Mouse (Mus musculus) neural tube, embryonic 13.5 days (tissue): Measurements from ENCODE around the gene Hcn1. TPM values are rescaled to one million over a fixed set of nuclear protein-coding genes. Genes with fewer than 3 reads are reported as not detected.

Experiments used
- ATAC-seq: fragments of 200-750 bp; cut with Nextera tagmentation; 2 replicates; pipeline ENCODE4 v1.8.0; 2017; ENCODE audit warnings: low read depth, mild to moderate bottlenecking, moderate TSS enrichment, moderate library complexity
- H3K27ac ChIP-seq: fragments of 300-500 bp; sonication (generic); replicated peaks from 2 replicates; pipeline ENCODE4 v1.5.1; 2015; ENCODE audit warnings: moderate library complexity, mild to moderate bottlenecking, inconsistent platforms
- H3K27me3 ChIP-seq: fragments of 300-500 bp; sonication (generic); 2 replicates; pipeline ENCODE4 v1.6.1; 2015; ENCODE audit warnings: mild to moderate bottlenecking, inconsistent platforms
- H3K36me3 ChIP-seq: fragments of 300-500 bp; sonication (generic); 2 replicates; pipeline ENCODE4 v1.6.1; 2015; ENCODE audit warnings: mild to moderate bottlenecking, inconsistent platforms
- H3K4me1 ChIP-seq: fragments of 300-500 bp; sonication (generic); replicated peaks from 2 replicates; pipeline ENCODE4 v1.6.1; 2015; ENCODE audit warnings: inconsistent platforms
- H3K4me2 ChIP-seq: fragments of 300-500 bp; sonication (generic); 2 replicates; pipeline ENCODE4 v1.6.1; 2015; ENCODE audit warnings: inconsistent platforms, mild to moderate bottlenecking, moderate library complexity
- H3K4me3 ChIP-seq: fragments of 300-500 bp; sonication (generic); 2 replicates; pipeline ENCODE4 v1.5.1; 2015; ENCODE audit warnings: mild to moderate bottlenecking, inconsistent platforms
- H3K9ac ChIP-seq: fragments of 300-500 bp; sonication (generic); 2 replicates; pipeline ENCODE4 v1.6.1; 2015; ENCODE audit warnings: moderate library complexity, mild to moderate bottlenecking, inconsistent platforms
- H3K9me3 ChIP-seq: fragments of 300-500 bp; sonication (generic); 2 replicates; pipeline ENCODE4 v1.6.1; 2016; ENCODE audit warnings: inconsistent platforms
- WGBS: fragments of 180-500 bp; shearing (Covaris S2); methylation state at CpG from one replicate; pipeline ENCODE4 v1.1.7; 2015; 5-methylcytosine and 5-hydroxymethylcytosine counted together
- polyA plus RNA-seq: library from polyadenylated mRNA; unstranded; fragments of >200 nt; fragmentation: Nextera tagmentation; extraction: Ambion mirVana; gene quantifications from 2 replicates; pipeline ENCODE4 v1.2.1, GENCODE M21; 2015

The Hcn1 gene
- polyA plus RNA-seq, 1 experiment from 2014 or later: 0.54 TPM

GRCm38 (mm10) chr13:117619544-117619943 is 17.4 kb downstream of the Hcn1 start:
- Histone ChIP-seq H3K9ac (no peak overlapping the region), H3K4me2 (no peak overlapping the region), H3K27ac (no peak overlapping the region), H3K4me3 (no peak overlapping the region), H3K4me1 (no peaks in the 10 kb centered on the region), H3K9me3 (no peaks in the 10 kb centered on the region), H3K27me3 (no peaks in the 10 kb centered on the region), H3K36me3 (no peaks in the 10 kb centered on the region)
- no peak for ATAC-seq
- 87% methylated on average over 7 of the region's 7 CpGs for WGBS

- Histone ChIP-seq H3K27me3 (no peaks in the 10 kb centered on the region), H3K9ac (no peak overlapping the region), H3K4me3 (no peak overlapping the region), H3K27ac (no peak overlapping the region), H3K4me1 (no peaks in the 10 kb centered on the region), H3K36me3 (no peaks in the 10 kb centered on the region), H3K4me2 (no peak overlapping the region), H3K9me3 (no peaks in the 10 kb centered on the region)
- WGBS: 62% methylated on average over 2 of the region's 2 CpGs
- ATAC-seq: no peak
Observed at GRCm38 (mm10) chr13:117657501-117657900, 55.4 kb downstream of the Hcn1 start.

- Histone ChIP-seq H3K9ac (no peak overlapping the region), H3K9me3 (no peaks in the 10 kb centered on the region), H3K27me3 (no peaks in the 10 kb centered on the region), H3K4me1 (no peaks in the 10 kb centered on the region), H3K4me3 (no peak overlapping the region), H3K36me3 (no peaks in the 10 kb centered on the region), H3K4me2 (no peak overlapping the region), H3K27ac (no peak overlapping the region)
- no peak; the same call in 1 of the 2 replicates for ATAC-seq
- 76% methylated on average over 17 of the region's 17 CpGs for WGBS
Observed at GRCm38 (mm10) chr13:117658414-117659175, 56.5 kb downstream of the Hcn1 start.

- H3K9ac ChIP-seq: no peak overlapping the region
- no peak for ATAC-seq
- 72% methylated on average over 7 of the region's 7 CpGs for WGBS
Observed at GRCm38 (mm10) chr13:117659511-117659910, 57.4 kb downstream of the Hcn1 start.

GRCm38 (mm10) chr13:117662661-117663060 is 60.5 kb downstream of the Hcn1 start:
- no peaks in the 10 kb centered on the region for H3K36me3 ChIP-seq
- no peak overlapping the region for H3K4me2 ChIP-seq
- H3K9me3 ChIP-seq: no peaks in the 10 kb centered on the region
- WGBS: 73% methylated on average over 3 of the region's 3 CpGs
- no peak for ATAC-seq
- H3K4me3 ChIP-seq: no peak overlapping the region
- H3K9ac ChIP-seq: no peak overlapping the region
- H3K27me3 ChIP-seq: no peaks in the 10 kb centered on the region
- H3K27ac ChIP-seq: no peak overlapping the region
- H3K4me1 ChIP-seq: no peaks in the 10 kb centered on the region

More at GRCm38 (mm10) chr13:117659511-117659910, 57.4 kb downstream of the Hcn1 start:
- Histone ChIP-seq H3K27me3 (no peaks in the 10 kb centered on the region), H3K9me3 (no peaks in the 10 kb centered on the region), H3K27ac (no peak overlapping the region), H3K4me3 (no peak overlapping the region), H3K4me2 (no peak overlapping the region), H3K36me3 (no peaks in the 10 kb centered on the region), H3K4me1 (no peaks in the 10 kb centered on the region)

GRCm38 (mm10) chr13:117669303-117669702 is 67.2 kb downstream of the Hcn1 start:
- no peak for ATAC-seq
- Histone ChIP-seq H3K27ac (no peak overlapping the region), H3K4me1 (no peaks in the 10 kb centered on the region), H3K9me3 (no peaks in the 10 kb centered on the region), H3K4me2 (no peak overlapping the region), H3K4me3 (no peak overlapping the region), H3K36me3 (no peaks in the 10 kb centered on the region), H3K27me3 (no peaks in the 10 kb centered on the region), H3K9ac (no peak overlapping the region)
- WGBS: 56% methylated on average over 2 of the region's 2 CpGs

GRCm38 (mm10) chr13:117671851-117672250 is 69.7 kb downstream of the Hcn1 start:
- H3K27me3 ChIP-seq: no peaks in the 10 kb centered on the region
- H3K36me3 ChIP-seq: no peaks in the 10 kb centered on the region
- no peaks in the 10 kb centered on the region for H3K9me3 ChIP-seq
- H3K9ac ChIP-seq: no peak overlapping the region
- H3K4me3 ChIP-seq: no peak overlapping the region
- no peak overlapping the region for H3K27ac ChIP-seq
- ATAC-seq: no peak
- no peaks in the 10 kb centered on the region for H3K4me1 ChIP-seq
- no peak overlapping the region for H3K4me2 ChIP-seq
- WGBS: 96% methylated on average over 1 of the region's 1 CpGs

- Histone ChIP-seq H3K4me1 (no peaks in the 10 kb centered on the region), H3K4me3 (no peak overlapping the region), H3K27ac (no peak overlapping the region), H3K4me2 (no peak overlapping the region), H3K27me3 (no peaks in the 10 kb centered on the region), H3K9me3 (no peaks in the 10 kb centered on the region), H3K9ac (no peak overlapping the region), H3K36me3 (no peaks in the 10 kb centered on the region)
- WGBS: 78% methylated on average over 5 of the region's 5 CpGs
- no peak for ATAC-seq
Observed at GRCm38 (mm10) chr13:117676418-117676817, 74.3 kb downstream of the Hcn1 start.

- WGBS: 89% methylated on average over 7 of the region's 7 CpGs
- Histone ChIP-seq H3K4me1 (no peaks in the 10 kb centered on the region), H3K9ac (no peak overlapping the region), H3K27ac (no peak overlapping the region), H3K4me3 (no peak overlapping the region), H3K4me2 (no peak overlapping the region), H3K27me3 (no peaks in the 10 kb centered on the region), H3K36me3 (no peaks in the 10 kb centered on the region), H3K9me3 (no peaks in the 10 kb centered on the region)
- no peak for ATAC-seq
Observed at GRCm38 (mm10) chr13:117687670-117688069, 85.5 kb downstream of the Hcn1 start.

GRCm38 (mm10) chr13:117694729-117695332 is 92.7 kb downstream of the Hcn1 start:
- Histone ChIP-seq H3K9ac (no peak overlapping the region), H3K9me3 (no peaks in the 10 kb centered on the region), H3K4me1 (no peaks in the 10 kb centered on the region), H3K36me3 (no peaks in the 10 kb centered on the region), H3K27me3 (no peaks in the 10 kb centered on the region), H3K27ac (no peak overlapping the region), H3K4me2 (no peak overlapping the region), H3K4me3 (no peak overlapping the region)
- no peak for ATAC-seq
- 89% methylated on average over 1 of the region's 1 CpGs for WGBS

- no peaks in the 10 kb centered on the region for H3K27me3 ChIP-seq
- no peak overlapping the region for H3K9ac ChIP-seq
- no peak overlapping the region for H3K4me3 ChIP-seq
- H3K36me3 ChIP-seq: no peaks in the 10 kb centered on the region
- no peak overlapping the region for H3K4me2 ChIP-seq
- ATAC-seq: no peak; the same call in 1 of the 2 replicates
- H3K9me3 ChIP-seq: no peaks in the 10 kb centered on the region
- no peak overlapping the region for H3K27ac ChIP-seq
- peaks cover 7% of the 10 kb centered on the region for H3K4me1 ChIP-seq
Observed at GRCm38 (mm10) chr13:117705573-117705972, 103.5 kb downstream of the Hcn1 start.

- Histone ChIP-seq H3K4me2 (no peak overlapping the region), H3K9me3 (no peaks in the 10 kb centered on the region), H3K9ac (no peak overlapping the region), H3K27me3 (no peaks in the 10 kb centered on the region), H3K4me1 (peaks cover 7% of the 10 kb centered on the region), H3K36me3 (no peaks in the 10 kb centered on the region), H3K27ac (no peak overlapping the region), H3K4me3 (no peak overlapping the region)
- 58% methylated on average over 3 of the region's 3 CpGs for WGBS
- peak; percentile 96 for ATAC-seq
Observed at GRCm38 (mm10) chr13:117705997-117706396, 103.9 kb downstream of the Hcn1 start.
